Mouse (Mus musculus) neutrophil, adult 5-6 weeks (primary cell): ENCODE results near the gene Fam173b. TPM values are rescaled to one million over a fixed set of nuclear protein-coding genes. Genes with fewer than 3 reads are reported as not detected.

Experiments
- ATAC-seq: fragments of 151-379, 151-347 bp; 2 replicates; pipeline ENCODE4 v1.8.0; 2017; ENCODE audit warnings: mild to moderate bottlenecking, moderate TSS enrichment; ENCODE audit not compliant: insufficient number of reproducible peaks, poor library complexity, low FRiP score, severe bottlenecking; ENCODE audit errors: extremely low read depth
- total RNA-seq: library from RNA; stranded (forward); fragments of 200-1000 nt; gene quantifications from 2 replicates; pipeline ENCODE4 v1.2.3, GENCODE M21; 2017

The Fam173b gene
- total RNA-seq, 1 experiment from 2014 or later: 11.2 TPM

GRCm38 (mm10) chr15:31619521-31619920 lies 17.9 kb downstream of the Fam173b start:
- ATAC-seq: no peak

- no peak for ATAC-seq
Measured at GRCm38 (mm10) chr15:31627277-31628154, 25.9 kb downstream of the Fam173b start.

- no peak for ATAC-seq
Measured at GRCm38 (mm10) chr15:31628180-31628579, 26.5 kb downstream of the Fam173b start.

GRCm38 (mm10) chr15:31629556-31629955 lies 27.9 kb downstream of the Fam173b start:
- no peak for ATAC-seq

- ATAC-seq: no peak
Measured at GRCm38 (mm10) chr15:31631396-31631858, 29.8 kb downstream of the Fam173b start.

GRCm38 (mm10) chr15:31632478-31632877 lies 30.8 kb downstream of the Fam173b start:
- no peak for ATAC-seq

GRCm38 (mm10) chr15:31634582-31634981 lies 32.9 kb downstream of the Fam173b start:
- ATAC-seq: no peak

GRCm38 (mm10) chr15:31636091-31636595 lies 34.5 kb downstream of the Fam173b start:
- ATAC-seq: no peak

- ATAC-seq: no peak
Measured at GRCm38 (mm10) chr15:31647225-31647624, 45.6 kb downstream of the Fam173b start.

GRCm38 (mm10) chr15:31647851-31648569 lies 46.4 kb downstream of the Fam173b start:
- ATAC-seq: no peak

GRCm38 (mm10) chr15:31649691-31650090 lies 48.0 kb downstream of the Fam173b start:
- ATAC-seq: 0 out of 2 replicates have a peak, but pooled peaks have one; percentile 16

- no peak for ATAC-seq
Measured at GRCm38 (mm10) chr15:31650821-31651220, 49.2 kb downstream of the Fam173b start.

- no peak for ATAC-seq
Measured at GRCm38 (mm10) chr15:31660133-31660795, 58.6 kb downstream of the Fam173b start.

- ATAC-seq: no peak
Measured at GRCm38 (mm10) chr15:31660844-31661243, 59.2 kb downstream of the Fam173b start.

GRCm38 (mm10) chr15:31661802-31662201 lies 60.1 kb downstream of the Fam173b start:
- ATAC-seq: no peak

- no peak for ATAC-seq
Measured at GRCm38 (mm10) chr15:31663074-31663473, 61.4 kb downstream of the Fam173b start.
